Mouse (Mus musculus): ENCODE measurements at regions not wholly inside any gene's neighbourhood (a gene's known extent, or its start where the extent isn't known, plus 50 kb on each side); places are given as distances from the start of the nearest gene placed in this dataset.

DNA sequence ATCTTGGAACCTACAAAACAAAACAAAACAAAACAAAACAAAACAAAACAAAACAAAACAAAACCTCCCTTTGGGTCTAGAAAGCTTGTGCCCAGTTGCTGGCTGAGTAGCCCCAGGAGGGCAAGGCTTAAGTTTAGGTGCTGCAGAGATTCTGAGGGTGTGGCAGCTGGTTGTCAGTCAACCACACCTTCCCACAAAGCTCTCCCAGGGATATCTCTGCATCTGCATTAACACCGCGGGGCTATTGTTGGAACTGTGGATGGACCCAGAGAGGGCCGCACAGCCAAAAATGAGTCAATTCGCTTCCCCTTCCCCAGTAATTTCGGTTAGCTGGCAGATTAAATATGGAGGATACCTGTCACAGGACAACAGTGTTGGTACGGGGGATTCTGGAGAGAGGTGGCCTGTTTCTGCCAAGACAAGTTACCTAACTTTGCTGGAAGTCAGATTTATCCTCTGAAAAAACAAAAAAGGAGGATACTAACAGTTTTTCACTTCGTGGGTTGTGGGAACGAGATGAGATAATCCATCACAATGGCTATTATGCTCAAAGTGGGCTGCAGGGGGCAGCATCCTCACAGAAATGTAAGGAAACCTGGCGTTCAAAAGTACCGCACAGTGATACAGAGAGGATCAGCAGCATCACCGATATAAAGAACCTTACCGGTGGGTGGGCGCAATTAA is 96.7 kb downstream of the 1500009L16Rik start:
- peak; percentile 85 to 88 for DNase-seq

DNA sequence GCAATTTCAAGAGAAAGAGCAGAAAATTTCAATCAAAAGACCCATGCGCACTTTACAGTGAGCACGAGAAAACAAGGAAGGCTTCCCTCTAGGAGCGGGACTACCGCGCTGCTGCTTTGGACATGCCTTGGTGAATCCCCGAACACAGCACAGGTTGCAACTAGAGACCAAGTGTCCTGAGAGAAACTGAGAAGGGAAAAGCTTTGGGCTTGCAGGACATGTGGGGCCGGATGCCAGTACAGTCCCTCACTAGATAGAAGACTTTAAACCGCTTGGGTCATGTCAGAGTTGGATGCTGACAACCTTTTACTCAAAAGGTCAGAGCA is 97.2 kb downstream of the 1500009L16Rik start:
- DNase-seq, result peak in 1 of 2 experiments; percentile 11

DNA sequence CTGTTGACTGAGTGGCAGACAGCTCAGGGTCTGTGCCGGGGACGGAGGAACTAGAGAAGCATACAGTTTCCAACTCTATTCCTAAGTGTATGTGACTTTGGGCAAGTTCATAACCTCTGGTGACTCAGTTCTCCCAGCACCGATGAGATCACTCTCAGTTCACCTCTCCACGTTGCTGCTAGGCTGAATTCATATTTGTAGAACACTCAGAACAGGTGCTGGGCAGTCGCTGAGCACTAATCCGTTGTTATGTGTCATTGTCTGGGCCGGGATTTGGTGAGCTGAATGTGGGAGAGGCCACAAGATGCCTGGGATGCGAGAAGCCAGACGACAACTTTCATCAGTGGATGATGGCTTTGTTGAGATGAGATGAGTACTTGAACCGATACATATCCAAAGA is 98.4 kb downstream of the 1500009L16Rik start:
- no peak for DNase-seq

DNA sequence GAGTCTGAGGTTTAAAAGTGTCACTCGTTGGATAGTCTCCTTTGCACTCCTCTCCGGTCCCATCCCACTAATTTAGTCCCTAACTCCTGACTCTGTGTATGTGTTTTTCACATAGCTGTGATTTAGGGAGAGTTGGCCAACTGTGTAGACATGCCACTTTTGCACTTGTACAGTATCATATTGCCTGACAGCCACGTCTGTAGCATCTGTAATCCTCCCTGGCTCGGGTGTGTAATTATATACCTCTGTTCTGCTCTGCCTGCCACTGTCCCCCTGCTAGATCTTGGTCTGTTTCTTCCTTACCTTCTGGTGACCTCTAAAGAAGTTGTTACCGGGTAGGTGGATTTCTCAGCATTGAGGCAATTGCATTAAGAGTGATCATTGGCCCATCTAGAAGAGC is 103.4 kb downstream of the 1500009L16Rik start:
- DNase-seq, result no peak

DNA sequence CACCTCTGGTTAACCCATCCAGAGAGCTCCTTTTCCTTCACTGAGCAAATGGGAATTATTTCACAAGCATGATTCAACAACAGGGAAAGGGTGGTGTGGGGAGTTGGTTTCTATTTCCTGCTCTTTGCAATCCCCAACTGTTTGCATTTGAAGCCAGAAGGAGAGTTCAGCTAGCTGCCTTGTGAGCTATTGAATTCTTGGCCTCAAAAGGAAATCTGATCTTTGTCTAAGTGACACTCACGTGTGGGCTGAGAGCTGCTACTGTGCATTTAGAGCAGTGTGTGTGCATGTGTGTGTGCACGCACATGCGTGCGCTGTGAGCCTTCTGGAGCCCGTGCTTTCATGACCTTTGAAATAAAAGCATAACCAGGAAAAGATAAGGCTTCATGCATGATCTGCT is 113.7 kb downstream of the 1500009L16Rik start:
- no peak for DNase-seq

DNA sequence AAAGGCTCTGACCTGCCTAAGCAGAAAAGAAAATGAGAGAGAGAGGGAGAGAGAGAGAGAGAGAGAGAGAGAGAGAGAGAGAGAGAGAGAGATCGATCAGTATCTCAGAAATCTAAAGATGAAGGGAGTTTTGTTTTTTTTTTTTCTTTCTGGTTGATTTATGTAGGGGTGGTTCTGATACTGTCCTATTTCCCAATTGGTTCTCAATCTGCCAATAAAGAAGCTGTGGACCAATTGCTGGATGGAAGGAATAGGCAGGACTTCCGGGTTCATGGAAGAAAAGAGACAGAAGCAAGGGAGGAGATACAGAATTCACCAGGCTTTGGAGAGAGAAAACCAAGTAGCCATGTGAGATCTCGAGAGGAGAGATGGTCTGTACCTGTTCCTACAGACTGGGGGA is 117.6 kb downstream of the 1500009L16Rik start:
- no peak for DNase-seq

DNA sequence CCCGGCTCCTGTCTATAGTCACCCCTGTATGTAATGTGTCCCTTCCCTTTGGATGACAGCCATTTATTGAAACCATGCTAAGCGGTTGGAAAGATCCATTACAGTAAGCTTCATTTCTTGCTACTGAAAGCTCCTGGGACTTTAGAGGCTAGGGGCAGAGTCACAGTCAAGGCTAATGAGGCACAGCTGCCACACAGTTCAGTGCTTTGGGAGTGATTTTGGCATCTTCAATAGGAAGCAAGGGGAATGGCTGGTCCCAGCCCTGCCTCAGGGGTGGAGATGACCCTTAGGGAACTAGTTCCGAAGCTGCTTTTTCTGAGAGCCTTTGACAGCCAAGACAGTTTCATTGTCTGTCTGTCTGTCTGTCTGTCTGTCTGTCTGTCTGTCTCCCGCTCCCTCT is 128.2 kb downstream of the 1500009L16Rik start:
- DNase-seq, result no peak

DNA sequence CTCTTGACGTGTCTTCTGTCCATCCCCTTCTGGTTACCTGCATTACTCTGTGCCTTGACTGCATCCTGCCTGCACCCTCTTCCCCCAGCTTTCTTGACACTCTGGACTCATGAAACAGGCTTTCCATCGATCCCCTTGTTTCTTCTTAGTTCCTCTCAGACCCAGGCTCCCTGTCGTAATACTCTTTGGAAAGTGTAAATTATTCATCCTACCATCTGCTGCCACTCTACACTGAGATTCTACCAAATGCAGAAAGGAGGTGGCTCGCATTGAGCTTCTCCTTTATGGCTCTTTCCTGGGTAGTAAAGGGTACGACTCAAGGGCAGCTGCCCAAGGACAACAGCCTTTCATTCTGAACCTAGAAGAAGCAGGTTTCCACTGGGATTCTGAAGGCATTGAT is 129.5 kb downstream of the 1500009L16Rik start:
- no peak for DNase-seq

DNA sequence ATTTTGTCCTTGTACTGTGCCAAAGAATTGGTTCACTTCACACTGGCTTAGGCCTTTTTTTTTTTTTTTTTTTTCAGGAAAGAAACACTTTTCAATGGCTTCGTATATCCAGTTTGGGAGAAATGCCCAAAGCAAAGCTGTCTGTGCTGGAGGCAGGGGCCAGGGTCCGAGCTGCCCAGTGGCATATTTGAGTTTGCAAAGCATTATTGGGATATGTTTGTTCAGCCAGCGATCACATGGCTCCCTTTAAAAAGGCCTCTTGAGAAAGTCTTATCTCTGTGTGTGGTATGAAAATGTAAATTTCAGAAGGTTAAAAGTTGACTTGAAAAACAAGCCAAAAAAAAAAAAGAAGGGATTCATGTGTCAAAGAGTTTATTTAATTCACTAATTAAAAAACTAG is 130.1 kb downstream of the 1500009L16Rik start:
- no peak for DNase-seq

DNA sequence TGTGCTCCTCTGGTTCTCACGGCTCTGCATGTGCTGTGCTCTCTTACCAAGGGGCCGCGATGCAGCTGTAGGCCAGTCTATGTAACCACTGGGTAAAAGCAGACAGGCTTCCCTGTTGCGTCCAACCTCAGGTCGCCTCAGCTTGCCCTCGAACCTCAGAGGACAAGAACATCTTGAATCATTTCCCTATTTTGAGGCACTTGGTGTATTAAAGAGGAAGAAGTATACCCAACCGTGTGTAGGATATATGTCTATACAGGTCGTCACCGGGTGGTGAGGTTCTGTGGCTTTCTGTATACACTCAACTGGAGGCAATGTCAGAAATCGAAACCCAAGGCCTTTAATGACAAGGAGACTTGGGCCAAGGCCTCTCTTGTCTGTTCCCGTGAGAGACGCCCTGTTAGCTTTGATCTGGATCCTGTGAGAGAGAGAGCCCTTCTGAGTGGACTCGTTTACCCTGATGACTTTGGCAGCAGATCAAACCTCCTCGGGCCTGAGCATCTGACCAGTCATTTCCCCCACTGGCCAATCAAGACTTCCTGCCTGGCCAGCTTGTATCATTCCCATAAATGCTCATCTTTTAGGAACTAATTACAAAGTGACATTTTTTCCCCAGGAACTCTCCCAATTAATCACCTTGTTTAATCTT is 135.3 kb downstream of the 1500009L16Rik start:
- DNase-seq, result peak in 1 of 2 experiments; percentile 4

DNA sequence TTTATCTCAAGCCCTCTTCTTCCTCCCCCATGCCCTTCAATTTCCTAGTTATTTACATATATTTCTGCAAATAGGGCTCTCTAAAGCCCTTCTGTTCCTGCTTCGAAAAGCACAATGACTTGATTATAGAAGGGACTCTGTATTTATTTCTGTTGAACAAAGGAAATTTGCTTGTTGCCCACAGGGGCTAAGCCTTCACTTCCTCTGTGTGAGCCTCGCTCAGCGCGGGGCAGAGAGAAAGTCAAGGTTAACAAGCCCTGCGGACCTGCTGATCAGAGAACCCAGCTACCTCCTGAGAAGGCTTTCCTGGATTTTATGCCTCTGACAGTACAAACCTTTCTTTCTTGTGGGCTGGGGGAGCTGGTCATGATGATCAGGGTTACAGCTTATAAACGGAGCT is 136.0 kb downstream of the 1500009L16Rik start:
- DNase-seq, result no peak

DNA sequence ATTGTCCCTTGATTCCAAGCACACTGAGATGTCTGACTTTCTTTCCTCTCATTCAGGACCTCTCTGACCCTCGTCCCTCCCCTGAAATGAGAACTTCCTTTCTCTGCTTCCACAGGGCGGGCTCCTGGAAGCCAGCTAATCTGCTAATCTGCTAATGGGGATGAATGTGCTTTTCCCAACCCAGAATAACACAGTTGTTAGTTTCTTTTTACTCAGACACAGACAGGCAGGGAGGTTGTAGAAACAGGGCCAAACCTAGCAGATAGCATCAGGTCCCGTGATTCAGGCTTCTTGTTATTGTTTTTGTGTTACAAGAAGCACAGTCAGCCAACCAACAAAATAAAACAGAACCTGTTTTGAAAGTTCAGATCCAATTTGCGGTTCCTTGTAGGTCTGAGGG is 137.0 kb downstream of the 1500009L16Rik start:
- no peak for DNase-seq

DNA sequence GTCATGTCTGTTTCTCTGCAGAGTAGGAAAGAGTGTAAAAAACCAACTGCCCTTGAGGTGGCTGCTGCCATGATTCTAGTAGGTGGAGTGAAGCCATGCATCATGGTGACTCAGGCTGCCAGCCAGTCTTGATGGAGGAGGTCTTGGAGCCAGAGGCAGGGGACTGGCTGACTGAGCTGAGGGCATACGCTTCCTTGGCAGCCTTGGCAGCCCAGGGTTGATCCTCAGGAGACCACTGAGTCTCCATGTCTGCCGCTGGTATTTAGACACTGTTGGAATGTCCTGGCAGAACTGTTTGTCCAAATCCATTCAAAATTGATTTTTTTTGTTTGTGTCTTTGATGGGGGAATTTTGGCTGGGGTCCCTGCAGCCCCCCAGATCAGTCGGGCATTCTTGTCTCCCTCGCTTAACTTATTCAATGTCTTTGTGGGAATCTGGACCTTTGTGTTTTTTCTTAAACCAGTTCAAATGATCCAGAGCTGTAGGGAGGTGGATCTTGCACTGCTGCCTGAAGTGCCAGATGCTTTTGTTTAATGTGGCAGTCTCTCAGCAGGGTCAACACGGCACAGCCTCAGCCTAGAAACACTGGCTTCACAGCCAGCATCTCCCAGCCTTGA is 139.0 kb downstream of the 1500009L16Rik start:
- DNase-seq, result peak in 1 of 2 experiments; percentile 3

DNA sequence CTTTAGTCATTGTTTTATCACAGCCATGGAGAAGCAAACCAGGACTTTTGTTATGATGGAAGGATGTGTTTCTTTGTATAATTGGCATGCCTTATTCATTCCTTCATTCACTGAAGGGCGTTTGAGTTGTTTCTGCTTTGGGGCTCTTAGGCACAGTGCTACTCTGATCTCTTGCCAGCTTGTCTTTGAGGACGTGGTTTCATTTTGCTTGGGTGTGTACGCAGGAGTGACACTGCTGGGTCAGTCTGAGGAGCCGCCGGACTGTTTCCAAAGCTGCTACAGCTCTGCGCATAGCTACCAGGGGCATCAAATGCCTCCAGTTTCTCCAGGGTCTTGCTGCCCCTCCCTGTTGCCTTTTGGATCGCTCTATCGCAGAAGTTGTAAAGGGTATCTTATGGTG is 141.9 kb downstream of the 1500009L16Rik start:
- DNase-seq, result no peak

DNA sequence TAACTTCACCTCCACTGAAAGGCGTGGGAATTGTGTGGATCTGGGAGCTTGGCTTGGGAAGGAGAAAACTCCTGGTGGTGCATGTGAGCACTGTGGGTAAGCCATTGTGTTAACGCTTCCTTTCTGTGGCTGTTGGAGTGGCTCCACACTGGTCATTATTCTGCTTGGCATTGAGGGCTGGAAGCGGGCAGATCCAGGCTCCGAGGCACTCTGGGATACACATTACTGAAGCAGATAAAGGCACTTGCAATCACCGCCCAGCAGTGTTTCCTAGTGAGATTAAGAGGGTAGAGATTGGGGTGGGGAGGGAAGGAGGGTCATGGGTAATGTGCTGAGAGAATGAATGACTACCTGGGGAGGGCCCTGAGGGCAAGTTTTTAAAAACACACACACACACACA is 143.3 kb downstream of the 1500009L16Rik start:
- DNase-seq, result no peak

DNA sequence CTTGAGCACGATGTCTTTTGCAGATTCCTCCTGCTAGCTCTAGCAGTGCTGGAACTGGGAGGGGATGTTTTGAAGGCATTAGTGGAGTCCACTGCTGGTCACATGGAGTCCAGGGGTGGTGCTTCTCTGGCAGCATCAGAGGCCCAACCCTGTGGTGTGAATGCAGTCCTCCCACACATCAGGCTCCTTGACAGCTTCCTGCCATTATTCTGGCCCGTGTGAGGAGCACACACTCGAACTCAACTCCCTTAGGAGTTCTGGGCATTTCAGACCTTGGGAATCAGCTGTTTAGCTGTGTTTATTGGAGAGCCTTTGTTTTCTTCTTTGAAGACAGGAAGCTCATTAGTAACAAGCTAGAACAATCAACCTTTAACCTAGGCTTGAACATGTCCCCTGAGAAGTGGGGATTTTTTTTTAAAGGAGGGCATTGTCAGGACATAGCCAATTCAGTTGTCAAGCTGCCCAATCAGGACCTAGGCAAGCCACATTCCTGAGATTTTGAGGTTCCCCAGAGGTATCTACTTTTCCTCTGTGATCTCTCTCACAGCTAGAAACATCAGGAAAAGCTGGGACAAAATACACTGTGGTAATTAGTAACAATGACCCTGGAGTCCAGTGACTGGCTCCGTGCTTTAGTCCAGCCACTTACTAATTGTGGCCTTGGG is 149.2 kb downstream of the 1500009L16Rik start:
- no peak for DNase-seq

DNA sequence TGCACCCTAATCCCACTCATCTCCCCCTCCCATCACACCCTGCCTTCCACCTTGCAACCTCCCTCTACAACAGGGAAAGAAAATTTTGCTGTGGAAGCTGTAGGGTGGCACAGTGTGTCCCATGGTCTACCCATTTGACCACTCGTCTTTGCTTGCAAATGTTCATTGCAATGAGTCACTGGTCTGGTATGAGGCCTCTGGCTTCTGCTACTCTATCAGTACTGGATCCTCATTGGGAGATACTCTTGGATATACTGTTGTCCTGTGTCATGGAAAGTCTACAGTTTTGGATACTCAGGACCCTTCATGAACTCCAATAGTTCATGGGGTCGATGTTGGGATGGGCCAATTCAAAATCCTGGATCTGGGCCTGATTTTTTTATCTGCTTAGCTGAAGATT is 156.1 kb downstream of the 1500009L16Rik start:
- DNase-seq, result no peak

DNA sequence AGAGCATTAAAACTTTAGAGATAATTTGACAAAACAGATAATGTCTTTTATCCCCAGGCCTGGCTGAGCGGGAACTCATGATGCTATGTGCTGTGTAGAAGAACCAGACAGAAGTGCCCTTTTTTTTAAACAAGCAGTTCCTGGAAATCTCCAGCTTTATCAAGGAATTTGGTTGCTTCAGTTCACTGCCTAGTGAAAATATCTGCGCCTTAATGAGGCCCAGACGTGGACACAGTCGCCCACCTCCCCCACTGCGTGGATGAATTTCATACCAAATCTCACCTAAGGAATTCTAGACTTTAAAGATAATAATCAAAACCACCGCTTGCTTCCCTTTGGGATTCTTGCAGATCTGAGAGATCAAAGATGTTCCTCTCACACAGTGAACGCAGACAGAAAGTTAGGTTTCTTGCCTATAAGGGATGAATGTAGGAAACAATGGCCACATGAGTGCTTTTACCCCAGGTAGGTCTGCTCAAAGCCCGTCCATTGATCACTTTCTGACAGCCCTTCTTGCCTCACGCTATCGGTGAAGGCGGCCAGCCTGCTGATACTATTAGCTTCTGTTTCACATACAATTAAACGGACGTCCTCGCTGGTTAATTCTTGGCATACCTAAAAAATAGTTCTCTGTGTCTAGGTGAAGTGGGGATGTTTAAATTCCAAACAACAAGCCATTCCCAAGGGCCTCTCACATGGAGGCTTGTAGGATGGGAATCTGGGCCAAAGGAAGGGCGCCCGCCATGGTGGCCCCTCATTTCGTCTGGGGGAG is 159.6 kb downstream of the 1500009L16Rik start:
- no peak for DNase-seq

DNA sequence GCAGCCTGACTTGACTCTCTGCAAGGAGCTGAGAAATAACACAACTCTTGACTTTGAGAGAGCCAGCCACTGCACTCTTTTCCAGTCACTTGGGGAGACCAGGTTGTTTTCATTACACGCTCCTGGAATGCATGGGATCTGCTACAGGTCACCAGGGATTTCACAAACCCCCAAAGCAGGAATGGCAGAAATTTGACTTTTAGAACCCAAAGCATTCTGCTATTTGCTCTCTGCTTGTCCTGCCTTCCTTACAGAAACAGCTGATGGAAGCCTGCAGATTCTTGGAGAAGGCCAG is 160.2 kb downstream of the 1500009L16Rik start:
- no peak for DNase-seq

DNA sequence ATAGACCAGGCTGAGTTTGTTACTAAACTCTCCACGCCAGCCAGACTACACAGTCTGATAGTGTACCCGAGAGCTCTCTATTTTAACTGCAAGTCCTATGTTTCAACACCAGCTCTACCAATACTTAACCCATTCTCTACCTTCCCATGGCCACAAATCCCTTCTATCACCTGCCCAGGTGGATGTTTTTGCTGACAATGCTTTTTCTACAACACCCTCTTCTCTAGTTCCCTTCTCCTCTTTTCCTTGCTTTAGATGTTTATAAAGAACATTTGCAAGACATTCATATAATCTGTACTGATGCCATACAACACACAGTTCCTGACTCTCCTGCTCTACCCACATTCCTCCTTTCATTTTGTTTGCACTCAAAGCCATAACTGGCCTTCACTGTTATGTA is 161.9 kb downstream of the 1500009L16Rik start:
- no peak for DNase-seq

DNA sequence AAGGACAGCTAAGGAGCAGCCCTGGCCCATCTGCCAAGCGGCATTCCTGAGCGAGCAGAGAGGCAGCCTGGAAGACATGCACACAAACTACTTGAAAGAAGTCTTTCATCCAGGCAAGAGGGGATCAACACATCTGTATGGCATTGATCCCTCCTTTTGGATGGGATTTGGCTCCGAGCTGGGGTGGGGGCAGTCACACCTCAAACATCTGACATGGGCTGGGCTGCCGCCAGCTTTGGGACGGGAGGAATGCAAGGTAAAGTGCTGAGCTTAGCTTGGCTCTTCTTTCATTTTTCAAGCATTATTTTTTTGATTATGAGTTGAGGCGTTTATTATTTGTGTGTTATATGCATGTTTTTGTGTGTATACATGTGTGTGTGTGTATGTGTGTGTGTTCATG is 165.9 kb downstream of the 1500009L16Rik start:
- DNase-seq, result no peak

DNA sequence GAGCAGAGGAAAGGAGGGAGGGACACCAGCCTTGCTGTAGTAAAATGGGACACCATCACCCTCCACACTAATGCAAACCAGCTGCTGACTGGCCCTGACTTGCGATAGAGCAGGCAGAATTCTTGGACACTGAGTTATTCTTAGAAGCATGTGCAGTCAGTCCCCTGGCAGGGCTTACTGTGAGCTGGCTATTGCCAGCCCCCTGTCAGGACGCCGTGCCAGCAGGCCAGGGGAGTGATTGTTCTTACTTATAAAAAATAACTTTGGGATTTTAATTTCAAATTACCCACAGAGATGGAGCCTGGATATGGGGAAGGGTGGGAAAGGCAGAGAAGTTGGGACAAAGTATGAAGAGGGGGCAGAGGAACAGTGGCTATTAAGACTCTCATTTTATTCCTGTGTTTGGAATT is 173.1 kb downstream of the 1500009L16Rik start:
- no peak for DNase-seq

DNA sequence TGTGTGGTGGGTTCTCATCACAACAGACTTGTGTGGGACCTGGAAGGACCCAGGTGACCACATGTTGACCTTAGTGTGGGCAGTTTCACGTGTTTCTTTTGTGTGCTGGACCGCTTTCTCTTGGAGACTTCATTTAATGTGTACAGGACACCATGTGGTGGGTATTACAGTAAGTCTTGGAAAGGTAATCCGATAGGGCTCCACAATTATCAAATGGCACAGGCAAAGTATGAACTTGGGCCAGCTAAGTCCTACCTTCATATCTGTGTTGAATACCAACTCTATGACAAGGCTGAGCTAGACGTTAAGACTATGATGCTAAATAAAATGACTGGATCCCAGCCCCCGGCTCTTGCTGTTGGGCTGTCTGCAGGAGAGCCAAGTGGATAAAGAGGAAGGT is 173.5 kb downstream of the 1500009L16Rik start:
- DNase-seq, result no peak
